9 mouse cellular contexts compared by ENCODE assay signal in the genomic region with DNA sequence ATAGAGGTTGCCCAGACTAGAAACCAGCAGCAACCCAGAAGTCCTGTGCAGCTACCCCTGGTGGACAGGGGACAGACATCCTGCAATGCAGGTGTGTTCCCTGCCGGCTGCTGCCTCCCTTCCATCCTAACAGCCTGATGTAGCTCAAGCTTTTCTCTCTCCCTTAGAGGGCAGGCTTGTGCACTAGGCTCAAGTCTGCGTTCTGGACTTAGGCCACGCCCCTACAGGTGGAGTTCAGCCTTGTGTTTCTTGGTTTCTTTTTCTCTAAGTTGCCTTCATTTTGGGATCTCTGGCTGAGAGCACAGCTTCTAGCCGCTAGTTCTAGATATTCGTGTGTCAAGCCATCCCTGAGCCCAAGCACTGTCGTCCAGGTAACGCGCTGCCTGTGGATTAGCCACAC. TPM values are rescaled to one million over a fixed set of nuclear protein-coding genes. Genes with fewer than 3 reads are reported as not detected.
DNase-seq lines count a peak whose midpoint lies in the region; ATAC-seq lines count a peak whose summit lies in the region.
"Had no signal": no experiment of that assay in that cellular context is flagged by ENCODE, and none has a peak within 500 bp of the region (broad histone marks: within the 10 kb centered on the region; RNA-seq: fewer than 3 reads in every experiment).

No protein-coding gene starts in this region.

- no peak overlapping the region for H3K27ac ChIP-seq in intestine, embryonic 14.5 days (ENCODE audit: low read depth)
- H3K27ac ChIP-seq in limb, embryonic 10.5 days, result no peak overlapping the region

- H3K4me3 ChIP-seq in intestine, embryonic 14.5 days (ENCODE audit: low read depth, low read length), result no peak overlapping the region
- no peak overlapping the region for H3K4me3 ChIP-seq in limb, embryonic 10.5 days
- H3K4me3 ChIP-seq: erythroblast, embryonic 14.5 days had no signal

- no peak overlapping the region for H3K4me2 ChIP-seq in intestine, embryonic 14.5 days (ENCODE audit: low read length)

- peak; percentile 77 for ATAC-seq in CD4-positive, CD25-positive, alpha-beta regulatory T cell, adult 4 months
- peak; percentile 63 for ATAC-seq in intestine, embryonic 14.5 days (replicated peaks; ENCODE audit: low FRiP score, low TSS enrichment, low read depth)

- H3K9me3 ChIP-seq in intestine, embryonic 14.5 days (ENCODE audit: control insufficient read depth, low read length), result no peaks in the 10 kb centered on the region
- no peaks in the 10 kb centered on the region for H3K9me3 ChIP-seq in limb, embryonic 10.5 days (replicated peaks)

- no peaks in the 10 kb centered on the region for H3K27me3 ChIP-seq in intestine, embryonic 14.5 days (replicated peaks; ENCODE audit: control insufficient read depth, insufficient read depth, low read length)
- no peaks in the 10 kb centered on the region for H3K27me3 ChIP-seq in limb, embryonic 10.5 days (ENCODE audit: low read depth, poor library complexity, severe bottlenecking)

- peak; percentile 50 to 57 for DNase-seq in B cell, adult 2 months
- peak; percentile 58 for DNase-seq in intestine, embryonic 14.5 days (ENCODE audit: low spot score)
- peak; percentile 52 for DNase-seq in lung, postnatal 10 days
- DNase-seq in limb, embryonic 10.5 days (ENCODE audit: low spot score), result no peak
- no peak for DNase-seq in adipocyte (ENCODE audit: low spot score)
- no peak for DNase-seq in urinary bladder, adult 18-20 months (ENCODE audit: low spot score in 2 of 2)
- no peak for DNase-seq in left cerebral cortex, adult 8-10 months (ENCODE audit: low spot score in 2 of 2)

- no peaks in the 10 kb centered on the region for H3K36me3 ChIP-seq in intestine, embryonic 14.5 days (ENCODE audit: control insufficient read depth, insufficient read depth, low read length)
- H3K36me3 ChIP-seq in limb, embryonic 10.5 days, result no peaks in the 10 kb centered on the region

- H3K4me1 ChIP-seq in intestine, embryonic 14.5 days (replicated peaks; ENCODE audit: control insufficient read depth, insufficient read depth, low read length), result peaks cover 4% of the 10 kb centered on the region
- peaks cover 25% of the 10 kb centered on the region; the same call in 1 of the 2 replicates for H3K4me1 ChIP-seq in limb, embryonic 10.5 days

- WGBS in intestine, embryonic 14.5 days, result 58% methylated on average over 8 of the region's 8 CpGs
- WGBS in limb, embryonic 10.5 days, result 64% methylated on average over 8 of the region's 8 CpGs

- no peak overlapping the region for H3K9ac ChIP-seq in intestine, embryonic 14.5 days (ENCODE audit: low read length)

RNA-seq across cellular contexts. Expression of a gene that starts 31.9 kb away (rescaled TPM):
- polyA plus RNA-seq in CD4-positive, CD25-positive, alpha-beta regulatory T cell, adult 4 months (2017; shearing (Covaris generic)), result 10 to 100 TPM; 19.6 to 21.4 TPM
- polyA plus RNA-seq in intestine, embryonic 14.5 days (2014; fragmentation: Nextera tagmentation; extraction: Ambion mirVana), result 12.6 and 13.8 TPM in 2 replicates
- 11.4 and 14.1 TPM in 2 replicates for polyA plus RNA-seq in limb, embryonic 10.5 days (2016; fragmentation: Nextera tagmentation; extraction: Ambion mirVana)
- 10 to 100 TPM; 54.0 to 61.3 (median 57.8) TPM for total RNA-seq in left cerebral cortex, adult 8-10 months (2022)

Comparison
In these comparisons a context has a peak if more than half of its experiments do, and no peak if none do; other contexts are left out.
1. DNase-seq: peak in B cell, adult 2 months (2 of 2), intestine, embryonic 14.5 days (single experiment) and lung, postnatal 10 days (single experiment); none in limb, embryonic 10.5 days (single experiment), adipocyte (single experiment), urinary bladder, adult 18-20 months (0 of 2) and left cerebral cortex, adult 8-10 months (0 of 2).